Mouse (Mus musculus) brain, adult 10 weeks (tissue): ENCODE results near the gene Plscr4. TPM values are rescaled to one million over a fixed set of nuclear protein-coding genes. Genes with fewer than 3 reads are reported as not detected.

Experiments
- polyA plus RNA-seq: library from polyadenylated mRNA; stranded (reverse); fragments of 350-450 nt; fragmentation: Illumina TruSeq; extraction: RNeasy Lipid Tissue Mini Kit (QIAGEN cat#74804); gene quantifications from one replicate; pipeline ENCODE4 v1.2.3, GENCODE M21; 2015; ENCODE audit warnings: low read depth, low replicate concordance

Gene Plscr4
- 4.3 TPM for polyA plus RNA-seq

GRCm38 (mm10) chr9:92457261-92458058, at the start of gene Plscr4:
Plscr4 (plus strand) TSS chr9:92457373.

Other genes with a start within 250 kb of the Plscr4 start
- 3.9 TPM for gene Plscr1, start 207.6 kb upstream of the Plscr4 start, polyA plus RNA-seq
- 2.7 TPM for gene Plscr2, start 181.8 kb upstream of the Plscr4 start, polyA plus RNA-seq
- gene 1700057G04Rik, start 148.0 kb upstream of the Plscr4 start, polyA plus RNA-seq, result not detected
- 4.2 TPM for gene Plod2, start 84.8 kb downstream of the Plscr4 start, polyA plus RNA-seq